Mouse (Mus musculus) MEL (cell line): Measurements from ENCODE around the gene Diablo. TPM values are rescaled to one million over a fixed set of nuclear protein-coding genes. Genes with fewer than 3 reads are reported as not detected.
A peak's percentile ranks its signal among the peaks of the same experiment; 100 is the strongest.

ENCODE experiments used
- DNase-seq: peaks from one replicate; pipeline ENCODE4 v3.0.0; 2011; ENCODE audit warnings: low read depth, low spot score
- H3K27ac ChIP-seq: 2 replicates; pipeline ENCODE4 v1.5.1; 2012; ENCODE audit warnings: low read depth, mild to moderate bottlenecking, control low read depth, low read length, moderate library complexity; ENCODE audit not compliant: control insufficient read depth
- H3K27me3 ChIP-seq, 2 experiments: fragments of 150-350 bp in 1 of 2; sonication (generic) in 1 of 2; 2 replicates each; pipeline ENCODE4 v1.6.1; 2012; ENCODE audit warnings: low read length in 2 of 2, mild to moderate bottlenecking in 2 of 2, improper control_type of control experiment in 1 of 2, moderate library complexity in 1 of 2; ENCODE audit not compliant: insufficient read depth in 2 of 2, control insufficient read depth in 1 of 2
- H3K36me3 ChIP-seq, 2 experiments: 2 replicates each; pipeline ENCODE4 v1.6.1; 2012 to 2014; ENCODE audit warnings: low read length in 2 of 2, improper control_type of control experiment in 1 of 2, inconsistent platforms in 1 of 2, mild to moderate bottlenecking in 1 of 2; ENCODE audit not compliant: insufficient read depth in 2 of 2, control insufficient read depth in 1 of 2
- H3K4me1 ChIP-seq, 2 experiments: fragments of 150-350 bp in 1 of 2; sonication (generic) in 1 of 2; 2 replicates each; pipeline ENCODE4 v1.6.1; 2012; ENCODE audit warnings: low read length in 2 of 2, improper control_type of control experiment in 1 of 2, mild to moderate bottlenecking in 1 of 2; ENCODE audit not compliant: insufficient read depth in 2 of 2, control insufficient read depth in 1 of 2
- H3K4me3 ChIP-seq, 2 experiments: fragments of 150-350 bp in 1 of 2; sonication (generic) in 1 of 2; 2 replicates each; pipeline ENCODE4 v1.5.1; 2012; ENCODE audit warnings: low read depth in 2 of 2, low read length in 2 of 2, mild to moderate bottlenecking in 2 of 2, moderate library complexity in 2 of 2, control low read depth in 1 of 2, improper control_type of control experiment in 1 of 2; ENCODE audit not compliant: control insufficient read depth in 1 of 2, insufficient read depth in 1 of 2
- H3K79me2 ChIP-seq: 2 replicates; pipeline ENCODE4 v1.6.1; 2012; ENCODE audit warnings: mild to moderate bottlenecking, low read length, moderate library complexity; ENCODE audit not compliant: control insufficient read depth, poor library complexity, insufficient read depth
- H3K9ac ChIP-seq: 2 replicates; pipeline ENCODE4 v1.6.1; 2012; ENCODE audit warnings: low read depth, mild to moderate bottlenecking, control low read depth, low read length, moderate library complexity; ENCODE audit not compliant: control insufficient read depth, poor library complexity, severe bottlenecking
- H3K9me3 ChIP-seq: fragments of 150-350 bp; sonication (generic); replicated peaks from 2 replicates; pipeline ENCODE4 v1.6.1; 2012; ENCODE audit warnings: mild to moderate bottlenecking, low read length, improper control_type of control experiment, moderate library complexity; ENCODE audit not compliant: insufficient read depth
- BHLHE40 ChIP-seq: IDR thresholded peaks from 2 replicates; pipeline ENCODE4 v1.6.1; 2012; ENCODE audit warnings: low read depth, mild to moderate bottlenecking, inconsistent platforms, low read length, improper control_type of control experiment, borderline replicate concordance
- CTCF ChIP-seq, 3 experiments: IDR thresholded peaks in 2 of 3; conservative IDR thresholded peaks in 1 of 3; 2 replicates each; pipeline ENCODE4 v1.5.1; 2011 to 2012; ENCODE audit warnings: low read length in 3 of 3, low read depth in 2 of 3, mild to moderate bottlenecking in 2 of 3, improper control_type of control experiment in 1 of 3, inconsistent platforms in 1 of 3, mixed read lengths in 1 of 3, moderate library complexity in 1 of 3; ENCODE audit not compliant: control insufficient read depth in 1 of 3, insufficient read depth in 1 of 3, poor library complexity in 1 of 3, severe bottlenecking in 1 of 3
- EP300 ChIP-seq, 2 experiments: IDR thresholded peaks; 2 replicates each; pipeline ENCODE4 v1.6.1; 2011; ENCODE audit warnings: improper control_type of control experiment in 2 of 2, low read length in 2 of 2, low read depth in 1 of 2, mild to moderate bottlenecking in 1 of 2
- ETS1 ChIP-seq: IDR thresholded peaks from 2 replicates; pipeline ENCODE4 v1.6.1; 2012; ENCODE audit warnings: low read depth, mild to moderate bottlenecking, inconsistent platforms, low read length, improper control_type of control experiment, moderate library complexity
- KAT2A ChIP-seq: conservative IDR thresholded peaks from 2 replicates; pipeline ENCODE4 v1.6.1; 2012; ENCODE audit warnings: low read depth, low read length, improper control_type of control experiment, inconsistent platforms
- MAFK ChIP-seq: IDR thresholded peaks from 2 replicates; pipeline ENCODE4 v1.6.1; 2011; ENCODE audit warnings: low read depth, mild to moderate bottlenecking, low read length, improper control_type of control experiment, borderline replicate concordance
- MAX ChIP-seq: IDR thresholded peaks from 2 replicates; pipeline ENCODE4 v1.6.1; 2011; ENCODE audit warnings: low read length, improper control_type of control experiment
- MAZ ChIP-seq: IDR thresholded peaks from 2 replicates; pipeline ENCODE4 v1.6.1; 2012; ENCODE audit warnings: low read depth, mild to moderate bottlenecking, inconsistent platforms, low read length, improper control_type of control experiment
- MEF2A ChIP-seq: IDR thresholded peaks from 2 replicates; pipeline ENCODE4 v1.6.1; 2014; ENCODE audit warnings: low read depth, mild to moderate bottlenecking, inconsistent platforms, low read length, improper control_type of control experiment; ENCODE audit not compliant: poor library complexity, insufficient replicate concordance, severe bottlenecking; ENCODE audit errors: extremely low read depth
- MXI1 ChIP-seq: IDR thresholded peaks from 2 replicates; pipeline ENCODE4 v1.6.1; 2011; ENCODE audit warnings: mild to moderate bottlenecking, low read depth, low read length, improper control_type of control experiment
- MYB ChIP-seq: IDR thresholded peaks from 2 replicates; pipeline ENCODE4 v1.6.1; 2011; ENCODE audit warnings: mild to moderate bottlenecking, low read depth, low read length, improper control_type of control experiment
- MYC ChIP-seq: IDR thresholded peaks from 2 replicates; pipeline ENCODE4 v1.6.1; 2011; ENCODE audit warnings: low read depth, mild to moderate bottlenecking, low read length, improper control_type of control experiment, moderate library complexity
- NELFE ChIP-seq: IDR thresholded peaks from 2 replicates; pipeline ENCODE4 v1.6.1; 2011; ENCODE audit warnings: low read depth, low read length, improper control_type of control experiment
- NRF1 ChIP-seq: IDR thresholded peaks from 2 replicates; pipeline ENCODE4 v1.6.1; 2014; ENCODE audit warnings: low read depth, mild to moderate bottlenecking, inconsistent platforms, low read length, improper control_type of control experiment, moderate library complexity; ENCODE audit not compliant: poor library complexity, insufficient read depth, severe bottlenecking
- POLR2A ChIP-seq, 2 experiments: IDR thresholded peaks; 2 replicates each; pipeline ENCODE4 v1.6.1; 2011 to 2012; ENCODE audit warnings: low read length in 2 of 2, mild to moderate bottlenecking in 2 of 2, control low read depth in 1 of 2, improper control_type of control experiment in 1 of 2, low read depth in 1 of 2, moderate library complexity in 1 of 2; ENCODE audit not compliant: control insufficient read depth in 1 of 2, insufficient read depth in 1 of 2, poor library complexity in 1 of 2
- POLR2AphosphoS2 ChIP-seq: IDR thresholded peaks from 2 replicates; pipeline ENCODE4 v1.6.1; 2011; ENCODE audit warnings: low read length, improper control_type of control experiment
- POLR2AphosphoS5 ChIP-seq: IDR thresholded peaks from 2 replicates; pipeline ENCODE4 v1.6.1; 2012; ENCODE audit warnings: low read depth, borderline replicate concordance, mild to moderate bottlenecking, inconsistent platforms, low read length, moderate library complexity, mixed read lengths
- RAD21 ChIP-seq: IDR thresholded peaks from 2 replicates; pipeline ENCODE4 v1.6.1; 2011; ENCODE audit warnings: mild to moderate bottlenecking, low read depth, low read length, improper control_type of control experiment
- RCOR1 ChIP-seq: IDR thresholded peaks from 2 replicates; pipeline ENCODE4 v1.6.1; 2012; ENCODE audit warnings: low read depth, mild to moderate bottlenecking, inconsistent platforms, low read length, improper control_type of control experiment
- SIN3A ChIP-seq: IDR thresholded peaks from 2 replicates; pipeline ENCODE4 v1.6.1; 2012; ENCODE audit warnings: low read length, improper control_type of control experiment, inconsistent platforms
- TAL1 ChIP-seq: IDR thresholded peaks from 2 replicates; pipeline ENCODE4 v1.6.1; 2012; ENCODE audit warnings: mild to moderate bottlenecking, inconsistent platforms, low read length, moderate library complexity, mixed read lengths
- TBP ChIP-seq: IDR thresholded peaks from 2 replicates; pipeline ENCODE4 v1.8.0; 2011; ENCODE audit warnings: low read depth, low read length, improper control_type of control experiment
- TCF12 ChIP-seq: IDR thresholded peaks from 2 replicates; pipeline ENCODE4 v1.6.1; 2014; ENCODE audit warnings: low read depth, mild to moderate bottlenecking, inconsistent platforms, low read length, improper control_type of control experiment, moderate library complexity
- UBTF ChIP-seq: IDR thresholded peaks from 2 replicates; pipeline ENCODE4 v1.6.1; 2012; ENCODE audit warnings: low read depth, mild to moderate bottlenecking, inconsistent platforms, low read length, improper control_type of control experiment, moderate library complexity, borderline replicate concordance; ENCODE audit not compliant: insufficient read depth
- USF1 ChIP-seq: IDR thresholded peaks from 2 replicates; pipeline ENCODE4 v1.6.1; 2014; ENCODE audit warnings: low read depth, mild to moderate bottlenecking, inconsistent platforms, low read length, improper control_type of control experiment, moderate library complexity
- USF2 ChIP-seq, 2 experiments: IDR thresholded peaks; 2 replicates each; pipeline ENCODE4 v1.6.1; 2011 to 2012; ENCODE audit warnings: improper control_type of control experiment in 2 of 2, low read length in 2 of 2, borderline replicate concordance in 1 of 2, inconsistent platforms in 1 of 2, low read depth in 1 of 2, mild to moderate bottlenecking in 1 of 2; ENCODE audit not compliant: insufficient read depth in 1 of 2
- ZMIZ1 ChIP-seq: IDR thresholded peaks from 2 replicates; pipeline ENCODE4 v1.6.1; 2012; ENCODE audit warnings: low read depth, mild to moderate bottlenecking, inconsistent platforms, low read length, improper control_type of control experiment, moderate library complexity
- ZNF384 ChIP-seq: IDR thresholded peaks from 2 replicates; pipeline ENCODE4 v1.6.1; 2012; ENCODE audit warnings: low read depth, mild to moderate bottlenecking, inconsistent platforms, low read length, improper control_type of control experiment
- polyA plus RNA-seq, 2 experiments: library from polyadenylated mRNA; stranded (reverse) in 1 of 2; unstranded in 1 of 2; fragments of >175 nt in 1 of 2; fragments of >200 nt in 1 of 2; gene quantifications; 2 replicates each; pipeline versions ENCODE4 v1.2.1 to v1.2.4; 2012; ENCODE audit warnings: low replicate concordance in 2 of 2, low read depth in 1 of 2; ENCODE audit not compliant: insufficient read length in 2 of 2, insufficient read depth in 1 of 2, missing spikeins in 1 of 2
- total RNA-seq: library from RNA; depleted of rRNA; stranded (reverse); fragments of 300-350 nt; gene quantifications from 2 replicates; pipeline ENCODE4 v1.2.3, GENCODE M21; 2012

The Diablo gene
- total and polyA plus RNA-seq, 3 experiments: 48.9 to 70.8 TPM; not detected in 1

DNA sequence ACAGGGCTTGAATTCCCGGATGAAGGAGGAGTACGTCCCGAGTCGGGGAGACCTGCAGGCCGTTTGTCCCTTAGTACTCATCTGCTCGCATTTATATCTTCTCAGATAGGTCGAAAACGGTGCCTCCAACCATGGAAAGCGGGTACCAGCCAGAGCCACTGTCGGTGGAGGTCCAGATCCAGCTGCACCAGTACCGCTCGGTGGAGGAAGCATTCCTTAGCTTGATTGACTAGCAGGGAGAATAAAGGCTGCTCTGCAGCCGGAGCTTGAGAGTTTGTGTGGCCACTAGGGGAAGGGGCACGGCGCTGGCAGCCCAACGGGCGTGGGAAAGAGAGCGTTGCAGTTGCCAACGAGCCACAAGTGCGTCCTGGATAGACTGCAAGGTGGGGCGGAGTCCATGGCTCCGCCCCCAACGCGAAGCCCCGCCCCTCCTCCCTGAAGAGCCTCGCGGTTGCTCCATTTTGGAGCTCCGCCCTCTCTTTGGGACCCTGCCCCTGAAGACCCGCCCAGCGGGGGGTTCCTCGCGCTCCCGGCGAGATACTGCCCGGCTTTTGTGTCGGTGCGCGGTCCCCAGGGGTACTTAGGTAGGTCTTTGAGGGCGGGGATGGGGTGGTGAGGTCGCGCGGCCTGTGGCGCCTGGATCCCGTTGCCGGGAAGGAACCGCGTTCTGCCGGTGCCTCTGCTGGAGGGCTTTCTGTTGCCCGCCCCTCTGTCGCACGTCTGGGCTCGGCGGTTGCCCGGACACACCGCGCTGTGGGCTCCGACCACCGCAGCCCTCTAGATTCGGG is 15.8 kb downstream of the Diablo start:
- Histone ChIP-seq H3K4me3 (peak overlapping the region; percentile 62 to 78), H3K9ac (peak overlapping the region; percentile 49), H3K9me3 (no peaks in the 10 kb centered on the region), H3K27me3 (no peaks in the 10 kb centered on the region), H3K4me1 (peaks cover 3 to 19% of the 10 kb centered on the region in 2 experiments), H3K27ac (no peak overlapping the region), H3K36me3 (peaks cover 0 to 9% of the 10 kb centered on the region in 2 experiments; a peak in 2 of 4 replicates), H3K79me2 (no peaks in the 10 kb centered on the region)
- peak; percentile 94 for DNase-seq
- 0 out of 4 replicates have a peak, but pooled peaks of 1 of the 2 experiments have one; percentile 20 for TF ChIP-seq POLR2A (IDR thresholded peaks at IDR 0.05; ENCODE audit: control insufficient read depth in 1 of 2, insufficient read depth in 1 of 2, low read depth in 1 of 2, low read length in 2 of 2, poor library complexity in 1 of 2)
- TF ChIP-seq CTCF (IDR thresholded peaks at IDR 0.05 in 2 of 3, conservative IDR thresholded peaks at IDR 0.05 in 1 of 3; ENCODE audit: control insufficient read depth in 1 of 3, insufficient read depth in 1 of 3, low read depth in 2 of 3, low read length in 3 of 3, poor library complexity in 1 of 3, severe bottlenecking in 1 of 3): no peak
- no peak for TF ChIP-seq USF2 (IDR thresholded peaks at IDR 0.05; ENCODE audit: borderline replicate concordance in 1 of 2, insufficient read depth in 1 of 2, low read depth in 1 of 2, low read length in 2 of 2)
- no peak for TF ChIP-seq MAZ

DNA sequence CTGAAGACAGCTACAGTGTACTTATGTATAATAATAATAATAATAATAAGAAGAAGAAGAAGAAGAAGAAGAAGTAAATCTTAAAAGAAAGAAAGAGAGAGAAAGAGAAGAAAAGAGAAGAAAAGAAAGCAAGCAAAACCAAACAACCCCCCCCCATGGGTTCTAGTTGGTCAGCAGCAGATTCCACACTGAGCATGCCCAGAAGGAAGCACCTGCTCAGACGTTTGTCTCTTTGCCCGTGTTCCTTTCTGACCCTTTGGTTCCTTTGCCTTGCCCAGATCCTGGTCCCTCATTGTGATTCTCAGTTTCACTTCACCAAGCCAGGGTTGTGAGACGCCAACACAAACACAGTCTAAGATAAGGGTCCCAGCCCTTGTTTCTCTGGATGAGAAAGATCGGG is 22.0 kb downstream of the Diablo start:
- H3K4me3 ChIP-seq: peak overlapping the region; percentile 60 to 77
- no peaks in the 10 kb centered on the region for H3K9me3 ChIP-seq
- H3K27ac ChIP-seq: peak overlapping the region; percentile 11; the same call in 1 of the 2 replicates
- no peaks in the 10 kb centered on the region for H3K27me3 ChIP-seq
- H3K36me3 ChIP-seq: no peaks in the 10 kb centered on the region
- peak; percentile 53 for DNase-seq
- H3K79me2 ChIP-seq: no peaks in the 10 kb centered on the region
- peaks cover 0 to 4% of the 10 kb centered on the region in 2 experiments; a peak in 1 of 4 replicates for H3K4me1 ChIP-seq
- peak overlapping the region; percentile 58 for H3K9ac ChIP-seq
- TF ChIP-seq MAFK: no peak
- no peak for TF ChIP-seq USF1
- no peak for TF ChIP-seq MAX
- TF ChIP-seq CTCF (IDR thresholded peaks at IDR 0.05 in 2 of 3, conservative IDR thresholded peaks at IDR 0.05 in 1 of 3; ENCODE audit: control insufficient read depth in 1 of 3, insufficient read depth in 1 of 3, low read depth in 2 of 3, low read length in 3 of 3, poor library complexity in 1 of 3, severe bottlenecking in 1 of 3): no peak
- 0 out of 2 replicates have a peak, but pooled peaks have one; percentile 16 for TF ChIP-seq TCF12
- no peak for TF ChIP-seq TAL1
- TF ChIP-seq KAT2A: no peak
- no peak for TF ChIP-seq ZNF384
- no peak for TF ChIP-seq ETS1
- no peak for TF ChIP-seq EP300 (IDR thresholded peaks at IDR 0.05; ENCODE audit: low read depth in 1 of 2, low read length in 2 of 2)
- no peak; the same call in 1 of the 2 replicates for TF ChIP-seq SIN3A
- no peak for TF ChIP-seq TBP
- peak; percentile 73 for TF ChIP-seq NRF1
- TF ChIP-seq NELFE: no peak
- TF ChIP-seq MEF2A: no peak
- no peak for TF ChIP-seq POLR2AphosphoS5
- TF ChIP-seq RCOR1: no peak
- TF ChIP-seq BHLHE40: no peak
- no peak for TF ChIP-seq POLR2AphosphoS2
- no peak for TF ChIP-seq RAD21
- no peak for TF ChIP-seq UBTF
- TF ChIP-seq MYB: no peak
- TF ChIP-seq ZMIZ1: no peak
- no peak for TF ChIP-seq MYC
- peak; percentile 74; the same call in 1 of the 2 replicates for TF ChIP-seq MAZ
- TF ChIP-seq MXI1: no peak
